Mouse (Mus musculus): ENCODE measurements around the gene Morn4. TPM values are rescaled to one million over a fixed set of nuclear protein-coding genes. Genes with fewer than 3 reads are reported as not detected.

Morn4 gene
- total RNA-seq, 2 experiments from 2014 or later = 2.2 to 4.4 TPM

DNA sequence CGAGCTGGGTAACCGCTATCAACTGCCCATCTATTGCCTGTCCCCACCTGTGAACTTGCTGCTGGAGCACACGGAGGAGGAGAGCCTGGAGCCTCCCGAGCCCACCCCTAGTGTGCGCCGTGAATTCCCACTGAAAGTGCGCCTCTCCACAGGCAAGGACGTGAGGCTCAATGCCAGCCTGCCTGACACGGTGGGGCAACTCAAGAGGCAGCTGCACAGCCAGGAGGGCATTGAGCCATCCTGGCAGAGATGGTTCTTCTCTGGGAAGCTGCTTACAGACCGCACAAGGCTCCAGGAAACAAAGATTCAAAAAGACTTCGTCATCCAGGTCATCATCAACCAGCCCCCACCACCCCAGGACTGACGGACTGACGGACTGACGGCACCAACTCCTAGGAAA is 52.5 kb downstream of the Morn4 start:
- intact Hi-C loops (cut with DNase I) = no loop called here
- Histone ChIP-seq H3K4me3 (no peak overlapping the region), H3K27ac (peak overlapping the region; percentile 77)
- TF ChIP-seq CTCF (IDR thresholded peaks at IDR 0.05) = no peak
- DNase-seq = peak; percentile 79

- no peak for TF ChIP-seq CTCF (IDR thresholded peaks at IDR 0.05)
- peak; percentile 43 for DNase-seq
- Histone ChIP-seq H3K27ac (peak overlapping the region; percentile 80), H3K4me3 (peak overlapping the region; percentile 21; the same call in 1 of the 2 replicates)
- intact Hi-C loops (cut with DNase I) = no loop called here
Observed at GRCm38 (mm10) chr19:42031112-42031511, 55.0 kb downstream of the Morn4 start.

DNA sequence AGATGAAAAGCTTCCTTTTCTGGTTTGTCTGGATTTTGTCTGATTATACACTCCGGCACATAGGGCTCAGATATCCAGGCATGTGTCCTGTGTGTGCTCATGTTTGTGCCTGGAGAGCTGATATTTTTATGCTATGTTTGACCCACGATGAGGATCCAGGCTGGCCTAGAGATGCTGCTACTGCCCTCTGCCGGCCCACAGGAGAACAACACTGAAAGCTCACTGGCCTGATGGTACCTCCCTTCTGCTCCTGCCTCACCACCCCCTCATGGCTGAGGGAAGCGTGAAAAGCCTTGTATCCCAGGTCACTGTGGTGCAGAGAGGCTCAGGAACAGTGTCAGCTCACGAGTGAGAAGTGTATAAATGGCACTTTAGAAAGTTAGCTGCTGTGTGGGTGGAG is 60.0 kb downstream of the Morn4 start:
- peak; percentile 98 for TF ChIP-seq CTCF (IDR thresholded peaks at IDR 0.05)
- intact Hi-C loops (cut with DNase I) = loop anchor here (2.0 to 5.0 kb wide), 2 partner anchors 45 to 129 kb away; partner anchors contain the start of genes Mms19, Rrp12 and Ubtd1
- Histone ChIP-seq H3K4me3 (no peak overlapping the region), H3K27ac (peak overlapping the region; percentile 48)
- DNase-seq = peak; percentile 88

Other genes starting within 250 kb of the Morn4 start
- 10 to 100 TPM; 15.6 to 22.2 TPM for gene Frat2, start 238.2 kb downstream of the Morn4 start, total RNA-seq (2021)
- 10 to 100 TPM; 30.5 to 31.4 TPM for gene Rrp12, start 190.2 kb downstream of the Morn4 start, total RNA-seq (2021)
- 10 to 100 TPM; 14.4 to 25.0 TPM for gene Pgam1, start 174.4 kb downstream of the Morn4 start, total RNA-seq (2021)
- 10 to 100 TPM; 16.1 to 16.8 TPM for gene Exosc1, start 152.9 kb downstream of the Morn4 start, total RNA-seq (2021)
- gene Zdhhc16, start 152.9 kb downstream of the Morn4 start, total RNA-seq (2021) = 10 to 100 TPM; 19.4 to 21.6 TPM
- 10 to 100 TPM in 1 of 2 experiments, 1 to 10 TPM in 1; 8.8 to 10.5 TPM for gene Mms19, start 105.2 kb downstream of the Morn4 start, total RNA-seq (2021)
- 10 to 100 TPM; 14.5 to 15.1 TPM for gene Ubtd1, start 104.6 kb downstream of the Morn4 start, total RNA-seq (2021)
- gene Ankrd2, start 50.4 kb downstream of the Morn4 start, total RNA-seq (2021) = 100 to 1,000 TPM; 154 to 235 TPM
- gene Hoga1, start 40.7 kb downstream of the Morn4 start, total RNA-seq (2021) = 1 to 10 TPM; 2.9 to 3.1 TPM
- under 1 TPM; 0.28 to 0.33 TPM for gene 4933411K16Rik, start 34.1 kb downstream of the Morn4 start, total RNA-seq (2021)
- gene Pi4k2a, start 4.1 kb upstream of the Morn4 start, total RNA-seq (2021) = 10 to 100 TPM; 11.9 to 12.8 TPM
- gene Avpi1, start 42.7 kb upstream of the Morn4 start, total RNA-seq (2021) = 1 to 10 TPM; 8.7 to 9.0 TPM
- gene Marveld1, start 61.0 kb upstream of the Morn4 start, total RNA-seq (2021) = 1 to 10 TPM; 4.8 to 7.2 TPM
- gene Zfyve27, start 77.6 kb upstream of the Morn4 start, total RNA-seq (2021) = 10 to 100 TPM; 13.0 to 14.4 TPM
- 1 to 10 TPM; 4.2 to 5.6 TPM for gene Sfrp5, start 115.9 kb upstream of the Morn4 start, total RNA-seq (2021)
- 1 to 10 TPM; 2.3 to 2.4 TPM for gene Golga7b, start 161.2 kb upstream of the Morn4 start, total RNA-seq (2021)

Measured in gastrocnemius, adult 2 months (tissue).